In genomic region chr4:59548560-59549174, GRCm38 (mm10) we compare ENCODE assay signal across 8 mouse cellular contexts. TPM values are rescaled to one million over a fixed set of nuclear protein-coding genes. Genes with fewer than 3 reads are reported as not detected.
A peak's percentile ranks its signal among the peaks of the same experiment; 100 is the strongest.
DNase-seq lines count a peak whose midpoint lies in the region; ATAC-seq lines count a peak whose summit lies in the region.

No protein-coding gene starts in this region.

- no peaks in the 10 kb centered on the region for H3K27me3 ChIP-seq in embryonic facial prominence, embryonic 13.5 days
- no peaks in the 10 kb centered on the region for H3K27me3 ChIP-seq in limb, embryonic 15.5 days
- H3K27me3 ChIP-seq in midbrain, embryonic 16.5 days (ENCODE audit: control insufficient read depth, insufficient read depth, low read depth, low read length): no peaks in the 10 kb centered on the region
- H3K27me3 ChIP-seq in splenic B cell, adult 2 months (ENCODE audit: control insufficient read depth, insufficient read depth, low read length, poor library complexity, severe bottlenecking): no peaks in the 10 kb centered on the region

- H3K4me3 ChIP-seq in embryonic facial prominence, embryonic 13.5 days: peak overlapping the region; percentile 77
- peak overlapping the region; percentile 93 for H3K4me3 ChIP-seq in limb, embryonic 15.5 days
- peak overlapping the region; percentile 96 for H3K4me3 ChIP-seq in midbrain, embryonic 16.5 days (ENCODE audit: low read depth, low read length)

- no peaks in the 10 kb centered on the region for H3K9me3 ChIP-seq in embryonic facial prominence, embryonic 13.5 days
- H3K9me3 ChIP-seq in limb, embryonic 15.5 days: no peaks in the 10 kb centered on the region
- no peaks in the 10 kb centered on the region for H3K9me3 ChIP-seq in midbrain, embryonic 16.5 days (replicated peaks; ENCODE audit: control insufficient read depth, low read length, poor library complexity, severe bottlenecking)

- WGBS in embryonic facial prominence, embryonic 13.5 days: under 1% methylated on average over 77 of the region's 83 CpGs
- under 1% methylated on average over 83 of the region's 83 CpGs for WGBS in limb, embryonic 15.5 days
- under 1% methylated on average over 58 of the region's 83 CpGs for WGBS in midbrain, embryonic 16.5 days

- H3K36me3 ChIP-seq in embryonic facial prominence, embryonic 13.5 days: no peaks in the 10 kb centered on the region
- no peaks in the 10 kb centered on the region for H3K36me3 ChIP-seq in limb, embryonic 15.5 days
- H3K36me3 ChIP-seq in midbrain, embryonic 16.5 days (ENCODE audit: control insufficient read depth, insufficient read depth, low read length): no peaks in the 10 kb centered on the region
- H3K36me3 ChIP-seq in splenic B cell, adult 2 months (ENCODE audit: control insufficient read depth, insufficient read depth, low read length, poor library complexity, severe bottlenecking): no peaks in the 10 kb centered on the region

- peak overlapping the region; percentile 91 for H3K9ac ChIP-seq in embryonic facial prominence, embryonic 13.5 days
- H3K9ac ChIP-seq in limb, embryonic 15.5 days: peak overlapping the region; percentile 84
- peak overlapping the region; percentile 89 for H3K9ac ChIP-seq in midbrain, embryonic 16.5 days (ENCODE audit: low read depth, low read length)

- peak overlapping the region; percentile 81 for H3K4me2 ChIP-seq in embryonic facial prominence, embryonic 13.5 days
- peak overlapping the region; percentile 82 for H3K4me2 ChIP-seq in limb, embryonic 15.5 days
- peak overlapping the region; percentile 87 for H3K4me2 ChIP-seq in midbrain, embryonic 16.5 days (ENCODE audit: low read length)

- peaks cover 14% of the 10 kb centered on the region for H3K4me1 ChIP-seq in embryonic facial prominence, embryonic 13.5 days
- peaks cover 5% of the 10 kb centered on the region; the same call in 1 of the 2 replicates for H3K4me1 ChIP-seq in limb, embryonic 15.5 days
- H3K4me1 ChIP-seq in midbrain, embryonic 16.5 days (ENCODE audit: control insufficient read depth, insufficient read depth, low read length): peaks cover 15% of the 10 kb centered on the region

- peak; percentile 66 for ATAC-seq in embryonic facial prominence, embryonic 13.5 days (ENCODE audit: insufficient number of reproducible peaks, insufficient read depth, low FRiP score, low TSS enrichment, low read depth)
- peak; percentile 53 for ATAC-seq in limb, embryonic 15.5 days (ENCODE audit: insufficient number of reproducible peaks, low FRiP score, low TSS enrichment, low read depth)
- no peak; the same call in 1 of the 2 replicates for ATAC-seq in midbrain, embryonic 16.5 days

- DNase-seq in B cell, adult 2 months: peak; percentile 84 to 86
- DNase-seq in adrenal gland, postnatal 25 days: peak; percentile 80
- peak; percentile 70 for DNase-seq in heart, adult 8-10 months (ENCODE audit: low spot score)
- peak; percentile 61 to 65 for DNase-seq in kidney, adult 8-10 months
- peak; percentile 80 for DNase-seq in splenic B cell, adult 2 months (ENCODE audit: low read depth, low spot score)

- H3K27ac ChIP-seq in embryonic facial prominence, embryonic 13.5 days: peak overlapping the region; percentile 94
- H3K27ac ChIP-seq in limb, embryonic 15.5 days: peak overlapping the region; percentile 96
- H3K27ac ChIP-seq in midbrain, embryonic 16.5 days (ENCODE audit: low read length): peak overlapping the region; percentile 90

RNA-seq across cellular contexts. Expression of gene Ptbp3, which starts 0.5 kb away (rescaled TPM):
- 119 and 128 TPM in 2 replicates for total RNA-seq in adrenal gland, postnatal 25 days (2021)
- polyA plus RNA-seq in embryonic facial prominence, embryonic 13.5 days (2015; fragmentation: Nextera tagmentation; extraction: Ambion mirVana): 38.1 and 50.3 TPM in 2 replicates
- 10 to 100 TPM; 18.3 to 25.8 (median 22.7) TPM for total RNA-seq in heart, adult 8-10 months (2022)
- 47.8 and 48.1 TPM in 2 replicates for polyA plus RNA-seq in limb, embryonic 15.5 days (2015; fragmentation: Nextera tagmentation; extraction: Ambion mirVana)
- 14.1 and 19.3 TPM in 2 replicates for polyA plus RNA-seq in midbrain, embryonic 16.5 days (2015; fragmentation: Nextera tagmentation; extraction: Ambion mirVana)

RNA-seq across cellular contexts. Expression of gene Hsdl2, which starts 32.7 kb away (rescaled TPM):
- total RNA-seq in adrenal gland, postnatal 25 days (2021): 65.0 and 77.2 TPM in 2 replicates
- polyA plus RNA-seq in embryonic facial prominence, embryonic 13.5 days (2015; fragmentation: Nextera tagmentation; extraction: Ambion mirVana): 25.1 and 29.1 TPM in 2 replicates
- 100 to 1,000 TPM; 207 to 255 (median 235) TPM for total RNA-seq in heart, adult 8-10 months (2022)
- polyA plus RNA-seq in limb, embryonic 15.5 days (2015; fragmentation: Nextera tagmentation; extraction: Ambion mirVana): 27.8 and 28.0 TPM in 2 replicates
- polyA plus RNA-seq in midbrain, embryonic 16.5 days (2015; fragmentation: Nextera tagmentation; extraction: Ambion mirVana): 31.5 and 34.5 TPM in 2 replicates
